Mouse (Mus musculus) liver, adult 2 months (tissue): ENCODE data around the gene Rnf5.

Source experiments
- CTCF ChIP-seq: fragments of 200-500 bp; IDR thresholded peaks from 2 replicates; pipeline ENCODE4 v1.5.1; 2011; ENCODE audit warnings: low read depth, low read length, control low read depth
- POLR2A ChIP-seq: fragments of 200-500 bp; IDR thresholded peaks from 2 replicates; pipeline ENCODE4 v1.6.1; 2011; ENCODE audit warnings: low read length, control low read depth; ENCODE audit not compliant: insufficient read depth; ENCODE audit errors: extremely low read depth

- TF ChIP-seq CTCF: no peak
- no peak for TF ChIP-seq POLR2A
These were observed 40.9 kb downstream of the Rnf5 start for GRCm38 (mm10) chr17:34562595-34562994.
